Mouse (Mus musculus) left cerebral cortex, adult 2 months (tissue): ENCODE results near the gene Mthfr. TPM values are rescaled to one million over a fixed set of nuclear protein-coding genes. Genes with fewer than 3 reads are reported as not detected.

Source experiments
- DNase-seq, 2 experiments: peaks; one replicate each; pipeline ENCODE4 v3.0.0; 2021 to 2022; ENCODE audit warnings: low spot score in 2 of 2, mixed read lengths in 1 of 2; ENCODE audit errors: extremely low spot score in 1 of 2
- H3K27ac ChIP-seq: fragments of 200-600 bp; 2 replicates; pipeline ENCODE4 v1.8.1; 2022
- H3K4me3 ChIP-seq: fragments of 200-600 bp; 2 replicates; pipeline ENCODE4 v1.8.1; 2022
- CTCF ChIP-seq: fragments of 200-600 bp; IDR thresholded peaks from 2 replicates; pipeline ENCODE4 v1.8.1; 2022; ENCODE audit warnings: antibody characterized with exemption, mild to moderate bottlenecking, moderate library complexity
- intact Hi-C: fragments of 180-260 bp; cut with DNase I; formaldehyde crosslinking; loops from one replicate; pipeline ENCODE4 v1.15.1; 2025
- total RNA-seq, 2 experiments: library from RNA; stranded (reverse); gene quantifications; 2 replicates each; pipeline ENCODE4 v1.2.3; 2021

The Mthfr gene
- total RNA-seq, 2 experiments from 2014 or later = 30.7 to 32.0 TPM

- intact Hi-C loops = no loop called here
- TF ChIP-seq CTCF = no peak
Measured at GRCm38 (mm10) chr4:148104146-148104545, 65.3 kb downstream of the Mthfr start.

GRCm38 (mm10) chr4:148107621-148108291 lies 68.9 kb downstream of the Mthfr start:
- TF ChIP-seq CTCF = no peak
- intact Hi-C loops = no loop called here
- no peak for DNase-seq
- H3K4me3 ChIP-seq = no peak overlapping the region
- H3K27ac ChIP-seq = no peak overlapping the region

More at GRCm38 (mm10) chr4:148104146-148104545, 65.3 kb downstream of the Mthfr start:
- DNase-seq = no peak
- Histone ChIP-seq H3K4me3 (no peak overlapping the region), H3K27ac (no peak overlapping the region)

GRCm38 (mm10) chr4:148108565-148109100 lies 69.8 kb downstream of the Mthfr start:
- no peak overlapping the region for H3K4me3 ChIP-seq
- intact Hi-C loops = no loop called here
- DNase-seq = no peak
- H3K27ac ChIP-seq = no peak overlapping the region
- no peak for TF ChIP-seq CTCF

Other genes with a start within 250 kb of the Mthfr start
- gene Zfp984, start 229.3 kb upstream of the Mthfr start, total RNA-seq = 1 to 10 TPM; 1.6 to 2.1 TPM
- gene Zfp933, start 190.7 kb upstream of the Mthfr start, total RNA-seq = 10 to 100 TPM; 18.2 to 21.5 TPM
- gene Miip, start 170.3 kb upstream of the Mthfr start, total RNA-seq = 10 to 100 TPM; 18.6 to 20.3 TPM
- 10 to 100 TPM in 1 of 2 experiments, 1 to 10 TPM in 1; 9.9 to 11.8 TPM for gene Fv1, start 170.1 kb upstream of the Mthfr start, total RNA-seq
- 100 to 1,000 TPM; 181 to 199 TPM for gene Mfn2, start 134.4 kb upstream of the Mthfr start, total RNA-seq
- 10 to 100 TPM; 14.2 to 14.4 TPM for gene Plod1, start 102.3 kb upstream of the Mthfr start, total RNA-seq
- 10 to 100 TPM; 28.9 to 31.2 TPM for gene 2510039O18Rik, start 98.2 kb upstream of the Mthfr start, total RNA-seq
- not detected for gene Nppb, start 53.3 kb upstream of the Mthfr start, total RNA-seq
- gene Nppa, start 38.4 kb upstream of the Mthfr start, total RNA-seq = not detected
- gene Clcn6, start 256 bp upstream of the Mthfr start, total RNA-seq = 10 to 100 TPM; 81.4 to 84.4 TPM
- gene Agtrap, start 49.0 kb downstream of the Mthfr start, total RNA-seq = 10 to 100 TPM in 1 of 2 experiments, 1 to 10 TPM in 1; 6.6 to 10.2 TPM
- gene Mad2l2, start 91.3 kb downstream of the Mthfr start, total RNA-seq = 10 to 100 TPM; 14.2 to 16.1 TPM
- under 1 TPM; 0.20 to 0.30 TPM for gene Draxin, start 91.6 kb downstream of the Mthfr start, total RNA-seq
- gene Fbxo6, start 113.1 kb downstream of the Mthfr start, total RNA-seq = 10 to 100 TPM; 28.9 to 30.2 TPM
- gene Fbxo44, start 121.4 kb downstream of the Mthfr start, total RNA-seq = 100 to 1,000 TPM; 140 to 156 TPM
- 100 to 1,000 TPM; 101 to 107 TPM for gene Fbxo2, start 121.5 kb downstream of the Mthfr start, total RNA-seq
- 10 to 100 TPM; 32.2 to 34.3 TPM for gene Disp3, start 248.9 kb downstream of the Mthfr start, total RNA-seq